Mouse (Mus musculus): ENCODE measurements around the gene Amigo2. TPM values are rescaled to one million over a fixed set of nuclear protein-coding genes. Genes with fewer than 3 reads are reported as not detected.
"Not testable (repeated sequence)": the region's sequence is repeated elsewhere in the genome, so short reads cannot be mapped to it uniquely, and the experiment has no call there.

Gene Amigo2
- polyA plus RNA-seq, 1 experiment from 2014 or later: 3.4 TPM

- Histone ChIP-seq H3K36me3 (ENCODE audit: control insufficient read depth, insufficient read depth, low read length) (no peaks in the 10 kb centered on the region), H3K27ac (ENCODE audit: low read depth, low read length) (no peak overlapping the region), H3K4me1 (ENCODE audit: control insufficient read depth, insufficient read depth, low read length) (no peaks in the 10 kb centered on the region), H3K9me3 (replicated peaks; ENCODE audit: control insufficient read depth, low read length) (no peaks in the 10 kb centered on the region), H3K4me3 (ENCODE audit: low read depth, low read length) (no peak overlapping the region), H3K4me2 (no peak overlapping the region), H3K27me3 (ENCODE audit: control insufficient read depth, insufficient read depth, low read length) (no peaks in the 10 kb centered on the region), H3K9ac (ENCODE audit: low read depth, low read length) (no peak overlapping the region)
- WGBS (ENCODE audit: insufficient replicate concordance): 80% methylated on average over 5 of the region's 5 CpGs
- ATAC-seq (replicated peaks; ENCODE audit: insufficient number of reproducible peaks, low FRiP score, low TSS enrichment): no peak
These were observed 30.2 kb downstream of the Amigo2 start for GRCm38 (mm10) chr15:97216843-97217242.

GRCm38 (mm10) chr15:97212501-97213477 lies 34.3 kb downstream of the Amigo2 start:
- Histone ChIP-seq H3K4me3 (ENCODE audit: low read depth, low read length) (no peak overlapping the region), H3K4me2 (no peak overlapping the region), H3K27ac (ENCODE audit: low read depth, low read length) (no peak overlapping the region), H3K27me3 (ENCODE audit: control insufficient read depth, insufficient read depth, low read length) (no peaks in the 10 kb centered on the region), H3K9ac (ENCODE audit: low read depth, low read length) (no peak overlapping the region), H3K36me3 (ENCODE audit: control insufficient read depth, insufficient read depth, low read length) (no peaks in the 10 kb centered on the region), H3K4me1 (ENCODE audit: control insufficient read depth, insufficient read depth, low read length) (no peaks in the 10 kb centered on the region), H3K9me3 (replicated peaks; ENCODE audit: control insufficient read depth, low read length) (no peaks in the 10 kb centered on the region)
- 67% methylated on average over 17 of the region's 17 CpGs for WGBS (ENCODE audit: insufficient replicate concordance)
- ATAC-seq (replicated peaks; ENCODE audit: insufficient number of reproducible peaks, low FRiP score, low TSS enrichment): no peak

GRCm38 (mm10) chr15:97209754-97210153 lies 37.3 kb downstream of the Amigo2 start:
- not testable (repeated sequence) for H3K9ac ChIP-seq (ENCODE audit: low read depth, low read length); H3K4me1 ChIP-seq (ENCODE audit: control insufficient read depth, insufficient read depth, low read length); ATAC-seq (replicated peaks; ENCODE audit: insufficient number of reproducible peaks, low FRiP score, low TSS enrichment); H3K4me3 ChIP-seq (ENCODE audit: low read depth, low read length); H3K36me3 ChIP-seq (ENCODE audit: control insufficient read depth, insufficient read depth, low read length); H3K27me3 ChIP-seq (ENCODE audit: control insufficient read depth, insufficient read depth, low read length); H3K27ac ChIP-seq (ENCODE audit: low read depth, low read length); H3K4me2 ChIP-seq; H3K9me3 ChIP-seq (replicated peaks; ENCODE audit: control insufficient read depth, low read length)
- 71% methylated on average over 3 of the region's 3 CpGs for WGBS (ENCODE audit: insufficient replicate concordance)

GRCm38 (mm10) chr15:97206506-97206905 lies 40.6 kb downstream of the Amigo2 start:
- Histone ChIP-seq H3K27me3 (ENCODE audit: control insufficient read depth, insufficient read depth, low read length) (no peaks in the 10 kb centered on the region), H3K27ac (ENCODE audit: low read depth, low read length) (no peak overlapping the region), H3K36me3 (ENCODE audit: control insufficient read depth, insufficient read depth, low read length) (no peaks in the 10 kb centered on the region), H3K4me1 (ENCODE audit: control insufficient read depth, insufficient read depth, low read length) (no peaks in the 10 kb centered on the region), H3K9ac (ENCODE audit: low read depth, low read length) (no peak overlapping the region), H3K9me3 (replicated peaks; ENCODE audit: control insufficient read depth, low read length) (no peaks in the 10 kb centered on the region), H3K4me3 (ENCODE audit: low read depth, low read length) (no peak overlapping the region), H3K4me2 (no peak overlapping the region)
- 93% methylated on average over 8 of the region's 8 CpGs for WGBS (ENCODE audit: insufficient replicate concordance)
- ATAC-seq (replicated peaks; ENCODE audit: insufficient number of reproducible peaks, low FRiP score, low TSS enrichment): no peak

GRCm38 (mm10) chr15:97205776-97206175 lies 41.3 kb downstream of the Amigo2 start:
- 87% methylated on average over 10 of the region's 10 CpGs for WGBS (ENCODE audit: insufficient replicate concordance)
- no peak overlapping the region for H3K4me3 ChIP-seq (ENCODE audit: low read depth, low read length)

GRCm38 (mm10) chr15:97204889-97205288 lies 42.2 kb downstream of the Amigo2 start:
- Histone ChIP-seq H3K36me3 (ENCODE audit: control insufficient read depth, insufficient read depth, low read length) (no peaks in the 10 kb centered on the region), H3K4me1 (ENCODE audit: control insufficient read depth, insufficient read depth, low read length) (no peaks in the 10 kb centered on the region), H3K9me3 (replicated peaks; ENCODE audit: control insufficient read depth, low read length) (no peaks in the 10 kb centered on the region), H3K9ac (ENCODE audit: low read depth, low read length) (no peak overlapping the region), H3K27ac (ENCODE audit: low read depth, low read length) (no peak overlapping the region), H3K4me2 (no peak overlapping the region), H3K27me3 (ENCODE audit: control insufficient read depth, insufficient read depth, low read length) (no peaks in the 10 kb centered on the region), H3K4me3 (ENCODE audit: low read depth, low read length) (no peak overlapping the region)
- 85% methylated on average over 3 of the region's 3 CpGs for WGBS (ENCODE audit: insufficient replicate concordance)
- ATAC-seq (replicated peaks; ENCODE audit: insufficient number of reproducible peaks, low FRiP score, low TSS enrichment): no peak

More at GRCm38 (mm10) chr15:97205776-97206175, 41.3 kb downstream of the Amigo2 start:
- Histone ChIP-seq H3K4me2 (no peak overlapping the region), H3K9me3 (replicated peaks; ENCODE audit: control insufficient read depth, low read length) (no peaks in the 10 kb centered on the region), H3K36me3 (ENCODE audit: control insufficient read depth, insufficient read depth, low read length) (no peaks in the 10 kb centered on the region), H3K27me3 (ENCODE audit: control insufficient read depth, insufficient read depth, low read length) (no peaks in the 10 kb centered on the region), H3K27ac (ENCODE audit: low read depth, low read length) (no peak overlapping the region), H3K4me1 (ENCODE audit: control insufficient read depth, insufficient read depth, low read length) (no peaks in the 10 kb centered on the region), H3K9ac (ENCODE audit: low read depth, low read length) (no peak overlapping the region)
- ATAC-seq (replicated peaks; ENCODE audit: insufficient number of reproducible peaks, low FRiP score, low TSS enrichment): no peak

GRCm38 (mm10) chr15:97196644-97197043 lies 50.4 kb downstream of the Amigo2 start:
- H3K36me3 ChIP-seq (ENCODE audit: control insufficient read depth, insufficient read depth, low read length): no peaks in the 10 kb centered on the region
- 67% methylated on average over 7 of the region's 7 CpGs for WGBS (ENCODE audit: insufficient replicate concordance)
- no peaks in the 10 kb centered on the region for H3K9me3 ChIP-seq (replicated peaks; ENCODE audit: control insufficient read depth, low read length)
- no peak for ATAC-seq (replicated peaks; ENCODE audit: insufficient number of reproducible peaks, low FRiP score, low TSS enrichment)
- H3K27me3 ChIP-seq (ENCODE audit: control insufficient read depth, insufficient read depth, low read length): no peaks in the 10 kb centered on the region
- no peak overlapping the region for H3K4me3 ChIP-seq (ENCODE audit: low read depth, low read length)
- no peak overlapping the region for H3K4me2 ChIP-seq
- H3K4me1 ChIP-seq (ENCODE audit: control insufficient read depth, insufficient read depth, low read length): no peaks in the 10 kb centered on the region
- H3K9ac ChIP-seq (ENCODE audit: low read depth, low read length): no peak overlapping the region
- no peak overlapping the region for H3K27ac ChIP-seq (ENCODE audit: low read depth, low read length)

- Histone ChIP-seq H3K9ac (ENCODE audit: low read depth, low read length) (no peak overlapping the region), H3K36me3 (ENCODE audit: control insufficient read depth, insufficient read depth, low read length) (no peaks in the 10 kb centered on the region), H3K4me3 (ENCODE audit: low read depth, low read length) (no peak overlapping the region), H3K4me2 (no peak overlapping the region), H3K9me3 (replicated peaks; ENCODE audit: control insufficient read depth, low read length) (no peaks in the 10 kb centered on the region), H3K27me3 (ENCODE audit: control insufficient read depth, insufficient read depth, low read length) (no peaks in the 10 kb centered on the region), H3K4me1 (ENCODE audit: control insufficient read depth, insufficient read depth, low read length) (no peaks in the 10 kb centered on the region), H3K27ac (ENCODE audit: low read depth, low read length) (no peak overlapping the region)
- 0% methylated on average over 1 of the region's 1 CpGs for WGBS (ENCODE audit: insufficient replicate concordance)
- ATAC-seq (replicated peaks; ENCODE audit: insufficient number of reproducible peaks, low FRiP score, low TSS enrichment): no peak
These were observed 51.5 kb downstream of the Amigo2 start for GRCm38 (mm10) chr15:97195628-97196027.
